Mouse (Mus musculus) ES-Bruce4 (cell line): ENCODE results near the gene Hrh2.

Experiments used
- CTCF ChIP-seq: IDR thresholded peaks from one replicate; pipeline ENCODE4 v1.8.1; 2011; ENCODE audit warnings: low read depth, low read length
- EP300 ChIP-seq: IDR thresholded peaks from 2 replicates; pipeline ENCODE4 v1.6.1; 2011; ENCODE audit warnings: low read depth, low read length; ENCODE audit not compliant: insufficient read depth
- POLR2A ChIP-seq: IDR thresholded peaks from one replicate; pipeline ENCODE4 v1.8.1; 2011; ENCODE audit warnings: low read length; ENCODE audit not compliant: insufficient read depth

DNA sequence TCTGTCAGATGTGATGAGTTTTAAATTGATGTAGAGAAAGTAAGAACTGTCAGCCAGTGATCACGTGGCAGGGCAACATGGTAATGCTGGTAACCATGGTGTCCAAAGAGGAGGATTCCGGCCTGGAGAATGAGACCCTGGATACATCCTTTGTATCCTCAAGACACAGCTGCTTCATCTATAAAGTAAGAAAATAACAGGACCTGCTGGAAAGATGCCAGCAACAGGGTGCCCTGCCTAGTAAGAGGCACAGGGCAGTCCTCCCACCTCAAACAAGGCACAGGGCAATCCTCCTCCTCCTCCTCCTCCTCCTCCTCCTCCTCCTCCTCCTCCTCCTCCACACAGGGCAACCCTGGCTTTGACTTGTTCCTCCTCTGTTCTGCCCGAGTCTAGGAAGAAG, 77.2 kb downstream of the Hrh2 start:
- no peak for TF ChIP-seq CTCF
- TF ChIP-seq POLR2A: no peak
- TF ChIP-seq EP300: no peak
